Mouse (Mus musculus) midbrain, postnatal 0 days (tissue): ENCODE measurements at regions not wholly inside any gene's neighbourhood (a gene's known extent, or its start where the extent isn't known, plus 50 kb on each side); places are given as distances from the start of the nearest gene placed in this dataset.

Experiments used
- ATAC-seq: fragments of 200-750 bp; cut with Nextera tagmentation; 2 replicates; pipeline ENCODE4 v1.8.0; 2017; ENCODE audit warnings: moderate number of reproducible peaks, mild to moderate bottlenecking, moderate TSS enrichment, moderate library complexity; ENCODE audit not compliant: low FRiP score
- DNase-seq: peaks from one replicate; pipeline ENCODE4 v3.0.0-alpha.2; 2015; ENCODE audit warnings: low spot score
- H3K27ac ChIP-seq: fragments of 300-500 bp; sonication (generic); 2 replicates; pipeline ENCODE4 v1.5.1; 2014; ENCODE audit warnings: low read depth, mild to moderate bottlenecking, low read length, mixed read lengths
- H3K27me3 ChIP-seq: fragments of 300-500 bp; sonication (generic); 2 replicates; pipeline ENCODE4 v1.6.1; 2014; ENCODE audit warnings: low read length, control low read depth, mixed read lengths; ENCODE audit not compliant: insufficient read depth
- H3K36me3 ChIP-seq: fragments of 300-500 bp; sonication (generic); 2 replicates; pipeline ENCODE4 v1.6.1; 2014; ENCODE audit warnings: low read length, control low read depth, mixed read lengths; ENCODE audit not compliant: insufficient read depth
- H3K4me1 ChIP-seq: fragments of 300-500 bp; sonication (generic); 2 replicates; pipeline ENCODE4 v1.6.1; 2014; ENCODE audit warnings: mild to moderate bottlenecking, control low read depth, antibody characterized with exemption, low read length, mixed read lengths; ENCODE audit not compliant: insufficient read depth
- H3K4me2 ChIP-seq: fragments of 300-500 bp; sonication (generic); 2 replicates; pipeline ENCODE4 v1.6.1; 2014; ENCODE audit warnings: low read depth, mild to moderate bottlenecking, low read length, mixed read lengths; ENCODE audit not compliant: poor library complexity, severe bottlenecking
- H3K4me3 ChIP-seq: fragments of 300-500 bp; sonication (generic); 2 replicates; pipeline ENCODE4 v1.5.1; 2014; ENCODE audit warnings: low read depth, mild to moderate bottlenecking, low read length, moderate library complexity
- H3K9ac ChIP-seq: fragments of 300-500 bp; sonication (generic); replicated peaks from 2 replicates; pipeline ENCODE4 v1.6.1; 2014; ENCODE audit warnings: mild to moderate bottlenecking, low read length, moderate library complexity, mixed read lengths; ENCODE audit not compliant: poor library complexity, severe bottlenecking
- H3K9me3 ChIP-seq: fragments of 300-500 bp; sonication (generic); 2 replicates; pipeline ENCODE4 v1.6.1; 2016; ENCODE audit warnings: low read length, control low read depth
- CTCF ChIP-seq: IDR thresholded peaks from 2 replicates; pipeline ENCODE4 v1.5.1; 2016; ENCODE audit warnings: antibody characterized with exemption, mild to moderate bottlenecking
- WGBS: fragments of 180-500 bp; shearing (Covaris S2); extraction: QIAGEN DNeasy Blood & Tissue Kit; methylation state at CpG from one replicate; pipeline ENCODE4 v1.1.7; 2014; 5-methylcytosine and 5-hydroxymethylcytosine counted together

DNA sequence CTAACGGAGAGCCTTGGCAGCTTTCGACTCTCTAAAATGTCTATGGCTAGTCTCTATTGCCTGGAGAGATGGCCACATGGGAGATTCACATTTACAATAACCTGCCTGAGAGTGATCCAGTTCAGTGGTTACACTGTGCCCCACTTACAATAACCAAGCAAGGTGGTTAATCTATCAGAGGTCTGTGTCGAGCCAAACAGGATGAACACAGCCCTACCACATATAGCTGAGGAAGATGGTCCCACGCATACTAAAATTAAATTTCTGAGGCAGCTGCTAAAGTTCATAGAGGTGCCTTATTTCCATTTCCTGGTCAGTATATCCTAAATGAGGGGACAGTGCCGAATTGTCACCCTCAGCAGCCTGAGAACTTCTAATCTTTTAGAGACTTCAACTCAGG is 56.3 kb upstream of the Chd2 start:
- Histone ChIP-seq H3K36me3 (no peaks in the 10 kb centered on the region), H3K27ac (no peak overlapping the region), H3K4me3 (no peak overlapping the region), H3K4me1 (peaks cover 13% of the 10 kb centered on the region), H3K27me3 (no peaks in the 10 kb centered on the region), H3K9me3 (no peaks in the 10 kb centered on the region), H3K4me2 (no peak overlapping the region), H3K9ac (no peak overlapping the region)
- no peak for TF ChIP-seq CTCF
- no peak for DNase-seq
- no peak for ATAC-seq
- 65% methylated on average over 5 of the region's 5 CpGs for WGBS

- no peak overlapping the region for H3K4me3 ChIP-seq
- peaks cover 13% of the 10 kb centered on the region for H3K4me1 ChIP-seq
- peak overlapping the region; percentile 83; the same call in 1 of the 2 replicates for H3K27ac ChIP-seq
- H3K27me3 ChIP-seq = no peaks in the 10 kb centered on the region
- H3K9me3 ChIP-seq = no peaks in the 10 kb centered on the region
- H3K36me3 ChIP-seq = no peaks in the 10 kb centered on the region
- no peak overlapping the region for H3K9ac ChIP-seq
- WGBS = 37% methylated on average over 11 of the region's 11 CpGs
- TF ChIP-seq CTCF = no peak
- no peak overlapping the region for H3K4me2 ChIP-seq
- DNase-seq (no peak), ATAC-seq (no peak)
These were observed 55.5 kb upstream of the Chd2 start for GRCm38 (mm10) chr7:73596866-73597840.

GRCm38 (mm10) chr7:73596415-73596814 is 54.8 kb upstream of the Chd2 start:
- H3K9ac ChIP-seq = no peak overlapping the region

GRCm38 (mm10) chr7:73595860-73596259 is 54.2 kb upstream of the Chd2 start:
- DNase-seq (peak; percentile 50), ATAC-seq (no peak)
- H3K36me3 ChIP-seq = no peaks in the 10 kb centered on the region
- H3K9ac ChIP-seq = no peak overlapping the region
- no peak overlapping the region for H3K4me3 ChIP-seq
- no peaks in the 10 kb centered on the region for H3K9me3 ChIP-seq
- H3K27me3 ChIP-seq = no peaks in the 10 kb centered on the region
- H3K27ac ChIP-seq = peak overlapping the region; percentile 83
- TF ChIP-seq CTCF = no peak
- H3K4me1 ChIP-seq = peaks cover 13% of the 10 kb centered on the region
- 26% methylated on average over 9 of the region's 9 CpGs for WGBS
- peak overlapping the region; percentile 62 for H3K4me2 ChIP-seq

More at GRCm38 (mm10) chr7:73596415-73596814, 54.8 kb upstream of the Chd2 start:
- ATAC-seq (no peak), DNase-seq (no peak)
- 29% methylated on average over 2 of the region's 2 CpGs for WGBS
- Histone ChIP-seq H3K27me3 (no peaks in the 10 kb centered on the region), H3K36me3 (no peaks in the 10 kb centered on the region), H3K4me3 (no peak overlapping the region), H3K4me1 (peaks cover 13% of the 10 kb centered on the region), H3K9me3 (no peaks in the 10 kb centered on the region), H3K27ac (peak overlapping the region; percentile 83), H3K4me2 (no peak overlapping the region)
- TF ChIP-seq CTCF = no peak

GRCm38 (mm10) chr7:73595140-73595825 is 53.7 kb upstream of the Chd2 start:
- Histone ChIP-seq H3K36me3 (no peaks in the 10 kb centered on the region), H3K9ac (peak overlapping the region; percentile 29), H3K4me3 (peak overlapping the region; percentile 34), H3K27ac (peak overlapping the region; percentile 83), H3K27me3 (no peaks in the 10 kb centered on the region), H3K4me1 (peaks cover 13% of the 10 kb centered on the region), H3K4me2 (peak overlapping the region; percentile 62), H3K9me3 (no peaks in the 10 kb centered on the region)
- peak; percentile 94 for ATAC-seq
- DNase-seq = peak; percentile 96
- WGBS = 2% methylated on average over 23 of the region's 23 CpGs
- TF ChIP-seq CTCF = no peak; the same call in 1 of the 2 replicates
